Mouse (Mus musculus) liver, adult 10 weeks (tissue): ENCODE measurements around the gene Spaca5. TPM values are rescaled to one million over a fixed set of nuclear protein-coding genes. Genes with fewer than 3 reads are reported as not detected.

ENCODE experiments used
- polyA plus RNA-seq: library from polyadenylated mRNA; stranded (reverse); fragments of 350-450 nt; fragmentation: Illumina TruSeq; extraction: RNeasy Lipid Tissue Mini Kit (QIAGEN cat#74804); gene quantifications from one replicate; pipeline ENCODE4 v1.2.3, GENCODE M21; 2014; ENCODE audit warnings: low read depth, low replicate concordance

Gene Spaca5
- not detected for polyA plus RNA-seq

GRCm38 (mm10) chrX:21068106-21068505 is at the start of gene Spaca5:
Spaca5 (plus strand) TSS chrX:21068406.

GRCm38 (mm10) chrX:21061866-21062543 is 6.2 kb upstream of the Spaca5 start, which contains the start of gene Zfp182:
Zfp182 (minus strand) TSS chrX:21062316.

GRCm38 (mm10) chrX:21088983-21089866 is 21.0 kb downstream of the Spaca5 start, which contains the start of gene Zfp300:
Zfp300 (minus strand) TSS chrX:21089527.

GRCm38 (mm10) chrX:21115520-21115919 is 47.3 kb downstream of the Spaca5 start, which contains the start of gene Ssxa1:
Ssxa1 (plus strand) TSS chrX:21115820.

Other genes with a start within 250 kb of the Spaca5 start
- not detected for gene Timp1, start 198.2 kb upstream of the Spaca5 start, polyA plus RNA-seq
- 0.11 TPM for gene Syn1, start 147.4 kb upstream of the Spaca5 start, polyA plus RNA-seq
- 3.4 TPM for gene Cfp, start 136.9 kb upstream of the Spaca5 start, polyA plus RNA-seq
- 3.3 TPM for gene Elk1, start 117.8 kb upstream of the Spaca5 start, polyA plus RNA-seq
- gene Uxt, start 106.4 kb upstream of the Spaca5 start, polyA plus RNA-seq: 28.8 TPM
- gene Zfp182, start 6.1 kb upstream of the Spaca5 start, polyA plus RNA-seq: 12.0 TPM
- 0.16 TPM for gene Zfp300, start 21.1 kb downstream of the Spaca5 start, polyA plus RNA-seq
- not detected for gene Ssxa1, start 47.4 kb downstream of the Spaca5 start, polyA plus RNA-seq
- gene Gm21876, start 107.2 kb downstream of the Spaca5 start, polyA plus RNA-seq: not detected